Mouse (Mus musculus): ENCODE measurements around the gene Mvk.

DNA sequence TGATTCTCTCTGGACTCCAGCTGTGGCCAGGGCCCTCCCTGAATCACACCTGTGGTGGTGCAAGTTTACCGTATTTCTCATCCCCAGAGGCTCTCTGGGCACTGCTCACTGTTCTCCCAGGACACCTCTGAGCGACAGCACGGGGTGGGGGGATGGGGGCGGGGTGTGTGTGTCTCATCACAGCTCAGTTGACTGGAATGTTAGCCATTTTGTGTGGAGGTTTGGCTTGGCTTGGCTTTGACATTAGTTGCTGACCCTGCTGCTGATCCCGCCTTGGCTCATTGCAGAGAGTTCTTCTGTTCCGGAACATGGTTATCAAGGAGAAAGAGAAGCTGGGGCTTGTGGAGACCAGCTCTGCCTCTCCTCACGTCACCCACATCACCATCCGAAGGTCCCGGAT lies 36.3 kb upstream of the Mvk start:
- TF ChIP-seq POLR2A (IDR thresholded peaks at IDR 0.05; ENCODE audit: control insufficient read depth, low read depth, low read length) (no peak), CTCF (IDR thresholded peaks at IDR 0.05; ENCODE audit: control insufficient read depth, insufficient read depth, insufficient replicate concordance, low read depth, low read length) (no peak)
